Mouse (Mus musculus) ES-CJ7 (cell line): Measurements from ENCODE around the gene Mmp2.
A peak's percentile ranks its signal among the peaks of the same experiment; 100 is the strongest.

ENCODE experiments used
- DNase-seq: peaks from one replicate; pipeline ENCODE4 v3.0.0; 2011; ENCODE audit warnings: low read depth, low spot score

Mmp2 gene

DNA sequence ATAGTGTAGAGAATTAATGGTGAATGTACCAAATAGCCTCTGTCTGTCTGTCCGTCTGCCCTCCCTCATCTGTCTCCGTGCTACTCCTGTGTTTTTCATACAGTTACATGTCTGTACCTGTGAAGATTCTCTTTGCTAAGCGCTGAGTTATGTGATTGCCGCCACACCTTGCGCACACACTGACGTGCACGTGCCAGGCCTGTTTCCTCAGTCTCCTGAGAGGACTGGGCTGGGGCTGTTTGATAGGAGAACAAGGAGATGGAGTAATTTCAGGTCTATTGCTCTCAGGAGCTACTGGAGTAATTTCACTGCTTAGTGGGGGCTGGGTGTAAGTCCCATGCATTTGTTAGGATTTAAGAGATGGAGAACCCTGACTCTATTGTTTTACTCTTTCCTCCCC is 68.0 kb downstream of the Mmp2 start:
- DNase-seq = no peak

DNA sequence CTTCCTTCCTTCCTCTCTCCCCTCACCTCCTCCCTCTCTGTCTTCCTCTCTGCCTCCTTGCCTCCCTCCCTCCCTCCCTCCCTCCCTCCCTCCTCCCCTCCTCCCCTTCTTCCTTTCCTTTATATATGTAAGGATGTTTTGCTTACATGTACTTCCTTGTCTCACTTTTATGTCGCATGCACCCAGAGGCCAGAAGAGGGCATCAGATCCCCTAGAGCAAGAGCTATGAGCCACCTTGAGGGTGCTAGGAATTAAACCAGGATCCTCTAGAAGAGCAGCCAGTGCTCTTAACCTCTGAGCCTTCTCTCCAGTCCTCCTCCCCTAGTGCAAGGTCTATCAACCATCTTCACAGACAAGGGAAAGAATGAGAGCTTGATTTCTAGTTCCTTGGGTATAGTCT is 69.0 kb downstream of the Mmp2 start:
- peak; percentile 66 for DNase-seq

DNA sequence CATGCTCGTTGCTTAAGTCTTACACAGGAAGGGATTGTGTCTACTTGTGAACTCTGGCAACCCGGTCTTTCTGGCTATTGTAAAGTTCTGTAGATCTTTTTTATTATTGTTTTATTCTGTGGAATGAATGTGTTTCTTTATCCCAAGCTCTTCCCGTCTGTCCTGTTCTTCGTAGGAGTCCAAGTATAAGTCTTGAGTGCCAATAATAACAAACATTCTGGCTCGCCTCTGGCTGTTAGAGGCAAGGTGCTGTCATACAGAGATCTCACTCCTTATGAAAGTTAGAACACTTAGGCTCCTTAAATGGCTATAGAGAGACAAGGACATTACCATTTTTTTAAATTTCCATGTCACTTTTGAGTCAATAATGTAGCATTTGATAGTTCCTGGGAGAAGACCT is 69.5 kb downstream of the Mmp2 start:
- no peak for DNase-seq

DNA sequence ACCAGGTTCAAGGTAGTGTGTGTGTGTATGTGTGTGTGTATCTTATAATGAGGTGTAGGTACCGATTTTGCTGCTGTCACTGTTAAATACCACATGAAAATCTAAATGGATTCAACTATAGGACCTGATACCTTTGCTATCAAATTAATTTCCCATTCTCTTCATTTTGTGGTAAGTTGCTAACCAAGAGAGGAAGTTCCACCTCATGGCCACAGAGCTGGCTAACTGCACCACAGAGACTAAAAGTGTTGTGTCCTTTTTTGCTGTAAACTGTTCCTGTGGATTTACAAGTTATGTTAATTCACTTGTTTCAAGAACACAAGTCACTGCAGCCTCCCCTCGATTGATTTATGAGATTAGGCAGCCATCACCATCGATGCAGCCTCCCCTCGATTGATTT is 70.7 kb downstream of the Mmp2 start:
- DNase-seq = no peak

DNA sequence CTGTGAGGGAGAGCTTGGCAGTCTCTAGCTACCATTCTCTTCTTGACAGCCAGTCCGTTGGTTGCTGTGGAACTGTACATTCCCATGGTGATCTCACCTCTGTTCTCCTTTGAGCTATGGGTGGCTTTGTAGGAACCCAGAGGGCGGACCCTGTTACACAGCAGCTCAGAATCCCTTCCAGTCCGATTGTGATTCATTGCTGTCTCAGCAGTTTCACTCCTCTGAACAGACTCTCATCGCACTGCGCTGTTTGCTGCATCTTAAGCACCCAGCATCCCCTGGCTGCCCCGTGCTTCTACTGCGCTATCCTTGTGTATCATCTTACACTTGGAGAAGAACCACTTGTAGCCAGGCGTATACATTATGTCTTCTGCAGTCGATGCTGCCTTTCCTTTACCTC is 72.5 kb downstream of the Mmp2 start:
- no peak for DNase-seq

DNA sequence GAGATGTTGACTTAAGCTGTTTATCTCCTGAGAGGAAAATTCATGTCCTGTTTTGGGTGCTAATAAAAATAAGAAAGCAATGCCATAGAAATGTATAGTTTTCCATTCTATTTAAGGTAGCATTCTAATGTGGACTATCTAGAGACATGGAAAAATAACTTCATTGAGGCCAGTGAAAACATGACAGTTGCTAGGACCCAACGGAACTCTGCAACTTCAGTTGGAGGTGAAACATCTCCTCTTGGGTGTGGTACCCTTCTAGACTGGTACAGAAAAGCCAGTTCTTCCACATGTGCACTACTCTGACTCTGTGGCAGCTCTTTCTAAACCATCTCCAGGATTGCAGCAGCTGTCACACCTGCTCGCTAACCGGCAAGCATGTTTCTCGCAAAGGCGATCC is 74.0 kb downstream of the Mmp2 start, which contains the start of gene Capns2:
Gene Capns2 (plus strand): TSS at position 301 of the 400 bp plus-strand sequence.
- no peak for DNase-seq

DNA sequence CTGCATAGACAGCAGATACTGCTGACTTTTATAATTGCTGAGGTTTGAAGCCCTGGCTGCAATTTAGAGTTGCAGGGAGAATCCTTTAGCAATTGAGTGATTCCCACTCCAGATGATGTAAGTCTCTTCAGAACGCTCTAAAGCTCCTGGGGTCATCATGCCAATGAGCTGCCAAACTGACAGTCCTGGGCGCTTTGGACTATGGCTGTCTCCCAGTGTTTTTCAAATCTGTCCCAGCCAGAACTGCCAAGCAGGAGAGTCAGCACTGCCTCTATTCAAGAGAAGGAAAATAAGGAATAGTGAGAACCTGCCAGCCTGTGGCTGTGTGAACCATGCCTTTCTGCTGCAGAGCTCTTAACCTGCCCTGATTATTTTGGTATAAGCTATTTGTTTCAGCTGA is 75.9 kb downstream of the Mmp2 start:
- DNase-seq = no peak
